Mouse (Mus musculus) thymus, postnatal 0 days (tissue): ENCODE measurements around the gene Rcsd1. TPM values are rescaled to one million over a fixed set of nuclear protein-coding genes. Genes with fewer than 3 reads are reported as not detected.

Source experiments
- microRNA-seq: library from miRNA; unstranded; fragments of <30 nt; microRNA quantifications from one replicate; pipeline ENCODE4, GENCODE M21; 2016; ENCODE audit warnings: borderline number of aligned reads
- polyA plus RNA-seq: library from polyadenylated mRNA; unstranded; fragments of >200 nt; fragmentation: Nextera tagmentation; extraction: Ambion mirVana; gene quantifications from 2 replicates; pipeline ENCODE4 v1.2.1, GENCODE M21; 2015

The Rcsd1 gene
- polyA plus RNA-seq, 1 experiment from 2014 or later: 236 TPM

Small RNA genes lying within 50 kb of the gene (microRNA-seq; reads per million reads assigned to microRNA genes)
- gene Gm44458: not detected

Other genes with a start within 250 kb of the Rcsd1 start
- gene Dcaf6, start 249.3 kb downstream of the Rcsd1 start, polyA plus RNA-seq: 9.8 and 11.8 TPM in 2 replicates
- gene Mpc2, start 249.1 kb downstream of the Rcsd1 start, polyA plus RNA-seq: 217 and 219 TPM in 2 replicates
- not detected in 2 replicates for gene Adcy10, start 224.6 kb downstream of the Rcsd1 start, polyA plus RNA-seq
- gene Mpzl1, start 75.2 kb downstream of the Rcsd1 start, polyA plus RNA-seq: 17.4 and 17.8 TPM in 2 replicates
- gene Creg1, start 54.0 kb upstream of the Rcsd1 start, polyA plus RNA-seq: 70.5 and 73.3 TPM in 2 replicates
- gene Cd247, start 78.9 kb upstream of the Rcsd1 start, polyA plus RNA-seq: 282 TPM in 2 replicates